Mouse (Mus musculus) ovary, adult 10 weeks (tissue): Measurements from ENCODE around the gene Kcnj4. TPM values are rescaled to one million over a fixed set of nuclear protein-coding genes. Genes with fewer than 3 reads are reported as not detected.

Source experiments
- polyA plus RNA-seq: library from polyadenylated mRNA; stranded (reverse); fragments of 350-450 nt; fragmentation: Illumina TruSeq; extraction: RNeasy Lipid Tissue Mini Kit (QIAGEN cat#74804); gene quantifications from one replicate; pipeline ENCODE4 v1.2.3, GENCODE M21; 2014

Kcnj4 gene
- polyA plus RNA-seq = not detected

DNA sequence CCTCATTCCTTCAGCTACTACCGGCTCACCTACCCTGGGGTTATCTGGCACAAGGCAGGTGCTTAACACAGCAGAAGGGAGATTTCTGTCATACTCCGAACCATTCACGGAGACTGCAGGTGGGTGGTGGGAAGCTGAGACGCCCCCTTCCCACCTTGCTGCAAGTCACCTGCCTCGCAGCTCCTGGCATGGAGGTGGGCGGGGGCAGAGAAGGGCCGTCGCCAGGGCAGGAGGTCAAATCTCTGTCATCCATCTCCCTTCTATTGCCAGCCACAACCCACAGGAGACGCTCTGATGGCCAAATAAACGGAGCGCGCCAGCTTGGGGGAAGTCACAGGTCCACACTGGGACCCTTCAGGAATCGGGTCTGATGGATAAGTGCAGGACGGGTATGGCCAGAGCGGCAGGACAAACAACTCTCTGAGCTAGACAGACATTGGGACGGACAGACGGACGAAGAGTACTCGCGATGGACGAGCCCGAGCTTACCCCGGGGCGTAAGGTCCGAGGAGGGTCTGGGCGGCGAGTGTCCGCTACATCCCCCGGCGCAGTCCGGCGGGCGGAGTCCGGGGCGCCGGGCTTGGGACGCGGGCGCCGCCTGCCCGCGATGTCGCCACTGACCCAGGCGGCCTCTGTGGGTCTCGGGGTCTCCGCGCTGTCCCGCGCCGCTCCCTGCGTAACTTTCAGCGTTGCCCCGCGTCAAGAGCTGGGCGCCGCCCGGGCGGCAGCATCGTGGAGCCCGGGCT, at the start of gene Kcnj4:
Gene Kcnj4, minus strand, starts transcription at position 535 of the 746 bp plus-strand sequence.

DNA sequence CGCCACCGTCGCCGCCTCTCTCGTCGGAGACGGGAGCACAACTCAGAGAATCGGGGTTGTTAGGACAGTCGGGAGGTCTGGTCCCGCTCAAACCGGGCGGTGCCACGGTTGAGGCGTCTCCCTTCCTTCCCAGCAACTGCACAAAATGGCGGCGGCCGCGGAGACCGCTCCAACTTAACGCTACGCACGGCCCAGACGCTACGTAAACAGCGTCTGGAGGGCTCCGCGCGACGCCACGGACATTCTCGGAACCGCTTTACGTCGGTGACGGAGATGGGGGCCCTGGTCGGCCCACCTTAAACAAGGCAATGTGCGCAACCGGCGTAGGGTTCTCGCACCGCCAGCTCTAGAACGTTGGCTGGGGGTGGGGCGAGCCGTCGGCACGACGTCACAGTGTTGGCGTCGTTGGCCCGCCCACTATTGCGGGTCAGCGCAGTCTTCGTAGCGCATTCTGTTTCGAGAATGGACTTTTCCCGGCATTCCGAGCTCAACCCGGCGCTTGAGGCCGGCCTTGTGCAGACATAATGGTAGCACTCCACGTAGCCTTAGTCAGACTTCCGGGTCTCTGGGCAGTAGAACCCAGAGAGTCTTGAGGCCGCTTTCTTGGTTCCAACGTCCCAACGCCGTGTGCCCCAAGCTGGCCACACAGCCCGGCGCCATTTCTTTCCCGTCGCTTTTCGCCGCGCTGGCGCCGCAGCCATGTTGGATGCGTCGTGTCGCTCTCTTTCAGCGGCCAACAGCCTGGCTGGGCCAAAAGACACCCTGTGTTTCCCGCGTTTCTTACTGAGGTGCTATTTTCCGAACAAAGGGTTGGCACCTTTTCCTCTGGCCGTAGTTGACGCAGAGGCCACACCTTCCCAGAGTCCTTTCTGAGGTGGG, 41.6 kb upstream of the Kcnj4 start, which contains the start of gene Ddx17:
Gene Ddx17, minus strand, starts transcription at position 332 of the 879 bp plus-strand sequence.

DNA sequence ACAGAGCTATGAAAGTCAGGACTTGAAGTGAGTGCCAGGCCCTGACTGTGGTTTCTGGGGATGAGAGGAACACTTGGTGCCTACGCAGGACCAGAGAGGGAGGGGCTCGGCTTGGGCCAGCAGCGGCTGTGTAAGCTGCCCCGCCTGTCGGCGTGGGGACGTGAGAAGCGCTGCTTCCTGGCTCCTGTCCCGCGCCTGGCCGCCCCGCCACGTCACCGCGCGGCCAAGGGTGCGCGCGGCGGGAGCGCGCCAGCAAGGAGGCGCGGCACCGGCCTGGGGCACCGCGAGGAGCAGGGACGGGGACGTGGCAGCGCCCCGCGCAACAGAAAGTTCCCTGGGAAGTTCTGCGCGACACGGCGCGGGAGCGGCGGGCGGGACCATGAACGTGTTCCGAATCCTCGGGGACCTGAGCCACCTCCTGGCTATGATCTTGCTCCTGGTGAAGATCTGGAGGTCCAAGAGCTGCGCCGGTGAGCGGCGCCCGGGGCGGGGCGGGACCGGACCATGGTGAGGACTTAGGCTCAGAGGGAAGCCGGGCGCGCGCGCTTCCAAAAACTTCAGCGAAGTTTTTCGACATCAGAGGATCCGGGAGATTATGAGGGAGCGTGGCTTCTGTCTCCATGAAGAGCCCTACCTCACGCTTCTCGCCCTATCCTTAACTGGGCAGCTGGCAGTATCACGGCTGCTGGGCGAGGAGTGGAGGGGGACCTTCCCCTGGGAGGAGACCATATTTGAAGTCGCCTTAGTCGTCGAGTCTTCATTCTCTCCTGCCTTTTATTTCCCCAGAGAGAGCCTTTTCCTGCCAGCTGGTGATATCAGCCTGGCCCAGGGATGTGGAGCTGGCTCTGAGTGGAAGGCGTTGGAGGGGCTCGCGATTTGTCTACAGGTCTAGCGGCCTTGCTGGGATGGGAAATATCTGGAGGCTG, 11.4 kb upstream of the Kcnj4 start, which contains the start of gene Kdelr3:
Gene Kdelr3, plus strand, starts transcription at position 241 of the 926 bp plus-strand sequence.

DNA sequence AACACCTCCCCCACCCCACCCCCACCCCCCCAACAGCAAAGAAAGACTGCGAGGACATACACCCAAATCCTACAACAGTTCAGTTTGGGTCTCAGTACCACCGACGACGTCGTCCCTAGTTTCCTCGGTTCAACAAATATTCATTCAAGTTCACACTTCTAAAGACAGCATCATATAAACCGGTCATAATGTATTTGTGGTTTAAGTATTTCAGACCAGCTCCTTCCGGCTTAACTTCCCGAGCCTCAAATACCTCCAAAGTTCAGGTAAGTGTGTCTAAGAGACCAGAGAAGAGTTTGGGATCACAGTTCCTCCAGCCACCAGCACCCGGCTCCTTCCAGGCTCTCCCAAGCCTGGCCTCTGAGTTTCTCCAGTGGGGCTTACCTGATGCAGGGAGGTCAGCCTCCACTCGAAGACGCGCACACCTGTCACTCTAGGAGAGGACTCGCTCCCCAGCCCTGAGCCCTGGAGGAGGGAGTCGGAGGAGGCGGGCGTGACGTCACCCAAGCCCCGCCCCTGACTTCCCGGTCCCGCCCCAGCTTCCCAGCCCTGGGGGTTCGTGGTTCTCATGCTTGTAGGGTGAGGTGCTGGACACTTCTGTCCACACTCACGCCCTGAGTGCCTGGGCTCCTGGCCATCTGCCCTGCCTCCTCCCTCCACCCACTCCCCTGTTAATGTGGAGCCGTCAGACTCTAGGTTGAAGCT, 49.8 kb downstream of the Kcnj4 start, which contains the start of gene Csnk1e:
Gene Csnk1e, minus strand, starts transcription at position 461 of the 705 bp plus-strand sequence.

Other genes with a start within 250 kb of the Kcnj4 start
- gene Baiap2l2, start 219.7 kb downstream of the Kcnj4 start, polyA plus RNA-seq = not detected
- 0.26 TPM for gene Pla2g6, start 176.9 kb downstream of the Kcnj4 start, polyA plus RNA-seq
- gene Maff, start 158.6 kb downstream of the Kcnj4 start, polyA plus RNA-seq = 1.3 TPM
- 8.1 TPM for gene Tmem184b, start 101.7 kb downstream of the Kcnj4 start, polyA plus RNA-seq
- 13.7 TPM for gene Csnk1e, start 49.7 kb downstream of the Kcnj4 start, polyA plus RNA-seq
- gene Kdelr3, start 11.2 kb upstream of the Kcnj4 start, polyA plus RNA-seq = 14.0 TPM
- 237 TPM for gene Ddx17, start 41.5 kb upstream of the Kcnj4 start, polyA plus RNA-seq
- 1.3 TPM for gene Dmc1, start 99.9 kb upstream of the Kcnj4 start, polyA plus RNA-seq
- 1.5 TPM for gene Fam227a, start 153.7 kb upstream of the Kcnj4 start, polyA plus RNA-seq
- 2.4 TPM for gene Cby1, start 154.0 kb upstream of the Kcnj4 start, polyA plus RNA-seq
- gene Tomm22, start 165.6 kb upstream of the Kcnj4 start, polyA plus RNA-seq = 270 TPM
- gene Josd1, start 182.7 kb upstream of the Kcnj4 start, polyA plus RNA-seq = 24.8 TPM
- 1.2 TPM for gene Gtpbp1, start 185.6 kb upstream of the Kcnj4 start, polyA plus RNA-seq
- gene Sun2, start 237.3 kb upstream of the Kcnj4 start, polyA plus RNA-seq = 6.8 TPM